Mouse (Mus musculus): ENCODE results near the gene 1700028K03Rik.

DNA sequence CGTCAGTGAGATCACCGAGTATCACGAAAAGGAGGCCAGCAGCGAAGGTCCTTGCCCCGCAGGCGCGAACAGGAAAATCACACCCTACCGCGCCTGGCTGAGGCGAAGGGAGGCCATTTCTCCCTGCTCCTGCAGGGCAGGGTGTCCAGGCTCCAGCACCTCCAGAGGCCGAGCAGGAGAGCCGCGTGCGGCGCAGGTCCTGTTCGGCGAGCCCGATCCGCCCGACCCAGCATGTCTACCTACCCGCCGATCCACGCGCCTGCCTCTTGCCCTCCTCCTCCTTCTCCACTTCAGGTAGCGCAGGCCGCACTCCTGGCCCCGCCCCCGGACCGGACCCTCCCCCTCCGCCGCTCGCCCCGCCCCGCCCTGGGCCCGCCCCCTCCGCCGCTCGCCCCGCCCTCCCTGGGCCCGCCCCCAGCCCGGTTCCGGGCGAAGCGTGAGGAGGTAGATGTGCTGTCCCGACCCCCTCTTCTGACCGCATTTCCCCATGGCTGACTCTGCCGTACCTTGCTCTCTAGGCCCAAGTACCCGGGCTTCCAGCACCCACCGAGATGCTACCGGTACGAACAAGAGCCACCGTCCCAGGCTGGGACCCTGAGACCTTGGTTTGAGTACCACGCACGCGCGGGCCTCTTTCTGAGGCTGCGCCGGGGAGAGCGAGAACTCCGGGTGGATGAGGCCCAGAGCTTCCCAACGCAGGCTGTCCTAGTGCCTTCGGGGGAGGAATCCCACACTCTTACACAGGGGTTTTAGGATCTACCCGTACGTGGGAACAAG is 63.0 kb downstream of the 1700028K03Rik start, which contains the start of the genes Rpap2 and Glmn:
- TF ChIP-seq HCFC1 (IDR thresholded peaks at IDR 0.05; ENCODE audit: borderline replicate concordance, insufficient read depth, low read length) (peak; percentile 17; the same call in 1 of the 2 replicates), CHD2 (IDR thresholded peaks at IDR 0.05; ENCODE audit: low read depth, low read length) (no peak), ZC3H11A (IDR thresholded peaks at IDR 0.05; ENCODE audit: borderline replicate concordance, low read depth, low read length) (no peak)

Data from ES-E14 (cell line).